Mouse (Mus musculus): ENCODE data around the gene Taf6l. TPM values are rescaled to one million over a fixed set of nuclear protein-coding genes. Genes with fewer than 3 reads are reported as not detected.

Gene Taf6l
- polyA plus RNA-seq, 1 experiment from 2014 or later: 32.6 TPM

GRCm38 (mm10) chr19:8817001-8817400 lies 30.8 kb upstream of the Taf6l start:
- H3K4me3 ChIP-seq: peak overlapping the region; percentile 5; the same call in 1 of the 2 replicates
- no peaks in the 10 kb centered on the region for H3K9me3 ChIP-seq
- no peak overlapping the region for H3K27ac ChIP-seq
- no peak for ATAC-seq (replicated peaks)
- no peaks in the 10 kb centered on the region for H3K27me3 ChIP-seq (replicated peaks)
- 0 out of 2 replicates have a peak overlapping the region, but pooled peaks have one; percentile 2 for H3K9ac ChIP-seq
- H3K4me1 ChIP-seq: peaks cover 44% of the 10 kb centered on the region
- H3K4me2 ChIP-seq: peak overlapping the region; percentile 88
- WGBS: 42% methylated on average over 3 of the region's 3 CpGs
- peaks cover 3% of the 10 kb centered on the region; the same call in 1 of the 2 replicates for H3K36me3 ChIP-seq (replicated peaks)

- H3K4me3 ChIP-seq: no peak overlapping the region
- H3K4me1 ChIP-seq: peaks cover 33% of the 10 kb centered on the region
- no peak overlapping the region for H3K27ac ChIP-seq
- H3K9ac ChIP-seq: peak overlapping the region; percentile 31; the same call in 1 of the 2 replicates
- peaks cover 3% of the 10 kb centered on the region; the same call in 1 of the 2 replicates for H3K36me3 ChIP-seq (replicated peaks)
- H3K9me3 ChIP-seq: no peaks in the 10 kb centered on the region
- no peak for ATAC-seq (replicated peaks)
- WGBS: 69% methylated on average over 11 of the region's 11 CpGs
- no peak overlapping the region for H3K4me2 ChIP-seq
- no peaks in the 10 kb centered on the region for H3K27me3 ChIP-seq (replicated peaks)
These were observed 29.6 kb upstream of the Taf6l start for GRCm38 (mm10) chr19:8815812-8816211.

- H3K9me3 ChIP-seq: no peaks in the 10 kb centered on the region
- H3K4me1 ChIP-seq: peaks cover 18% of the 10 kb centered on the region
- peaks cover 14% of the 10 kb centered on the region for H3K36me3 ChIP-seq (replicated peaks)
- 90% methylated on average over 5 of the region's 5 CpGs for WGBS
- no peak overlapping the region for H3K9ac ChIP-seq
- no peaks in the 10 kb centered on the region for H3K27me3 ChIP-seq (replicated peaks)
- no peak overlapping the region for H3K27ac ChIP-seq
- no peak for ATAC-seq (replicated peaks)
- no peak overlapping the region for H3K4me2 ChIP-seq
- no peak overlapping the region for H3K4me3 ChIP-seq
These were observed 20.6 kb upstream of the Taf6l start for GRCm38 (mm10) chr19:8806810-8807209.

DNA sequence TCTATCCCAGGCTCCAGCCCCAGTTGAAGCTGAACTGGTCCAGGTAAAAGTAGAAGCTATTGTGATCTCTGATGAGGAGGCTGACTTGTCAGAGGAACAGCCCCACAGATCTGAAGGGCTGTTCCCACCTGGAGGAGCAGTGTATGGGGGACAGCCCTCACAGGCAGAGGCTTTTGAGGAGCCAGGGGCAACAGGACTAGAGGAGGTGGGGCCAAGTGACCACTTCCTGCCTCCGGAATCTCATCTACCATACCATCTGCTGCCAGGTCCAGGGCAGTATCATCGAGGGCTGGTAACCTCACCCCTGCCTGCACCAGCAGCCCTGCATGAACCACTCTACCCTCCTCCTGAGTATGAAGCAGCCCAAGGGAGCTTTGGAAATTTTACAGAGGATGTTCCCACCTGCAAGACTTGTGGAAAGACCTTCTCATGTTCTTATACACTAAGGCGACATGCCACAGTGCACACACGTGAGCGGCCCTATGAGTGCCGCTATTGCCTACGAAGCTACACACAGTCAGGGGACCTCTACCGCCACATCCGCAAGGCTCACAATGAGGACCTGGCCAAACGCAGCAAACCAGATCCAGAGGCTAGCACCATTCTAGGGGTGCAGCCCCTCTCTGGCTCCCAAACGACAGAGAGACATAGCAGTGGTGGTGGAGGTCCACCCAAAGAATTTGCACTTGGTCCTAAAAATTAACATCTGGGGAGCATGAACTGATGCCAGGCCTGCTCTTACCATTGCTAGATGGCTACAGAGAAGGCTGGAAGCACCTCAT lies 17.9 kb upstream of the Taf6l start:
- WGBS: 91% methylated on average over 11 of the region's 11 CpGs
- ATAC-seq (replicated peaks): no peak
- H3K9me3 ChIP-seq: no peaks in the 10 kb centered on the region

GRCm38 (mm10) chr19:8803204-8803780 lies 17.1 kb upstream of the Taf6l start:
- Histone ChIP-seq H3K9ac (no peak overlapping the region), H3K9me3 (no peaks in the 10 kb centered on the region), H3K4me1 (peaks cover 28% of the 10 kb centered on the region), H3K27ac (peak overlapping the region; percentile 96), H3K36me3 (replicated peaks) (peaks cover 3% of the 10 kb centered on the region; the same call in 1 of the 2 replicates), H3K4me3 (peak overlapping the region; percentile 67), H3K4me2 (peak overlapping the region; percentile 74), H3K27me3 (replicated peaks) (no peaks in the 10 kb centered on the region)
- ATAC-seq (replicated peaks): no peak
- 85% methylated on average over 9 of the region's 9 CpGs for WGBS

More for the DNA sequence above, 17.9 kb upstream of the Taf6l start:
- Histone ChIP-seq H3K4me2 (no peak overlapping the region), H3K27me3 (replicated peaks) (no peaks in the 10 kb centered on the region), H3K4me1 (peaks cover 21% of the 10 kb centered on the region), H3K4me3 (no peak overlapping the region), H3K9ac (no peak overlapping the region), H3K36me3 (replicated peaks) (peaks cover 7% of the 10 kb centered on the region; the same call in 1 of the 2 replicates), H3K27ac (no peak overlapping the region)

- H3K4me1 ChIP-seq: peaks cover 35% of the 10 kb centered on the region
- ATAC-seq (replicated peaks): peak; percentile 98
- peak within 1 kb of the TSS; percentile 67 for H3K4me3 ChIP-seq
- peak within 1 kb of the TSS; percentile 96 for H3K27ac ChIP-seq
- peak within 1 kb of the TSS; percentile 65 for H3K9ac ChIP-seq
- peak within 1 kb of the TSS; percentile 74 for H3K4me2 ChIP-seq
- no peaks in the 10 kb centered on the region for H3K9me3 ChIP-seq
- H3K27me3 ChIP-seq (replicated peaks): no peaks in the 10 kb centered on the region
- WGBS: under 1% methylated on average over 30 of the region's 30 CpGs
- H3K36me3 ChIP-seq (replicated peaks): peaks cover 3% of the 10 kb centered on the region; the same call in 1 of the 2 replicates
These were observed 16.1 kb upstream of the Taf6l start, which contains the start of gene Zbtb3 for GRCm38 (mm10) chr19:8802130-8802821. Zbtb3 (plus strand) TSS chr19:8802555.

GRCm38 (mm10) chr19:8798947-8799315 lies 12.7 kb upstream of the Taf6l start:
- no peaks in the 10 kb centered on the region for H3K27me3 ChIP-seq (replicated peaks)
- peaks cover 5% of the 10 kb centered on the region for H3K36me3 ChIP-seq (replicated peaks)
- ATAC-seq (replicated peaks): no peak
- H3K9ac ChIP-seq: no peak overlapping the region
- H3K9me3 ChIP-seq: no peaks in the 10 kb centered on the region
- H3K4me2 ChIP-seq: peak overlapping the region; percentile 92
- H3K4me1 ChIP-seq: peaks cover 37% of the 10 kb centered on the region
- peak overlapping the region; percentile 85; the same call in 1 of the 2 replicates for H3K4me3 ChIP-seq
- H3K27ac ChIP-seq: 0 out of 2 replicates have a peak overlapping the region, but pooled peaks have one; percentile 68

DNA sequence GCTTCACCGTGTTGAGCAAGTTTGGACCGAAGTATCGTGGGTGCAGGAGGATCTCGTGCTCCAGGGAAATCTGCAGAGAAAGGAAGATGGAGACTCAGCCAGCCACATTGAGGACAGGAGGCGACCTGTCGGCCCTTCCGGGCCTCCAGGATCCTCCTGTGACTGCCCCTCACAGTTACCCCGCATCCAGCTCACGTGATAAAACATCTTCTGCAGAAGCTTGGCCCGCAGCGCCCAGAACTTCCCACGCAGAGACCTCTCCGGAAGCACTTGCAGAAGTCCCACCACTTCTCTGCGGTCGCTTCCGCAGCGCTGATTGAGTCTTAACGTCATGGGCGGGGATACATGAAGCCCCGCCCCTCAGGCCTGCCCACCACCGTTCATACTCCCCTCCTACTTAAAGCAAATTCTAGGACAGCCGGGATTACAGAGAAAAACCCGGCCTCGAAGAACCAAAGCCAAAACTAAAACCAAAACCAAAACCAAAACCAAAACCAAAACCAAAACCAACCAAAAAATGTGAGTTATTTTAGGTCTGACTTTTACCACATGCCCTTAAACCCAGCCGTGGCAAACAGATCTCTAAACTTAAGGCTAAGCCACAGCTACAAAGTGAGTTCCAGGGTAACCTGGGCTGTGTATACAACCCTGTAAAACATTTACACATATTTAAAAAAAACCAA lies 12.2 kb upstream of the Taf6l start, which contains the start of gene Polr2g:
Polr2g (minus strand) TSS at position 314 of the 683 bp plus-strand sequence.
- Histone ChIP-seq H3K4me1 (peaks cover 31% of the 10 kb centered on the region), H3K36me3 (replicated peaks) (peaks cover 10% of the 10 kb centered on the region), H3K9me3 (no peaks in the 10 kb centered on the region), H3K4me2 (peak within 1 kb of the TSS; percentile 92), H3K9ac (peak within 1 kb of the TSS; percentile 65), H3K27ac (peak within 1 kb of the TSS; percentile 68), H3K4me3 (peak within 1 kb of the TSS; percentile 85), H3K27me3 (replicated peaks) (no peaks in the 10 kb centered on the region)
- ATAC-seq (replicated peaks): peak; percentile 70
- 2% methylated on average over 25 of the region's 25 CpGs for WGBS

GRCm38 (mm10) chr19:8790171-8790570 lies 4.0 kb upstream of the Taf6l start:
- ATAC-seq (replicated peaks): no peak
- no peak overlapping the region for H3K9ac ChIP-seq

GRCm38 (mm10) chr19:8789171-8789570 lies 3.0 kb upstream of the Taf6l start:
- Histone ChIP-seq H3K4me3 (no peak overlapping the region), H3K27ac (peak overlapping the region; percentile 43), H3K9me3 (no peaks in the 10 kb centered on the region), H3K4me1 (peaks cover 25% of the 10 kb centered on the region), H3K27me3 (replicated peaks) (no peaks in the 10 kb centered on the region), H3K4me2 (no peak overlapping the region), H3K9ac (0 out of 2 replicates have a peak overlapping the region, but pooled peaks have one; percentile 17), H3K36me3 (replicated peaks) (peaks cover 18% of the 10 kb centered on the region)
- ATAC-seq (replicated peaks): no peak
- WGBS: 31% methylated on average over 1 of the region's 1 CpGs

More at GRCm38 (mm10) chr19:8790171-8790570, 4.0 kb upstream of the Taf6l start:
- H3K27ac ChIP-seq: no peak overlapping the region
- no peak overlapping the region for H3K4me3 ChIP-seq
- H3K4me2 ChIP-seq: no peak overlapping the region
- H3K27me3 ChIP-seq (replicated peaks): no peaks in the 10 kb centered on the region
- peaks cover 19% of the 10 kb centered on the region for H3K4me1 ChIP-seq
- peaks cover 20% of the 10 kb centered on the region for H3K36me3 ChIP-seq (replicated peaks)
- WGBS: 83% methylated on average over 7 of the region's 7 CpGs
- no peaks in the 10 kb centered on the region for H3K9me3 ChIP-seq

- Histone ChIP-seq H3K4me2 (no peak overlapping the region), H3K9ac (no peak overlapping the region), H3K27ac (peak overlapping the region; percentile 43), H3K36me3 (replicated peaks) (peaks cover 12% of the 10 kb centered on the region), H3K9me3 (no peaks in the 10 kb centered on the region), H3K27me3 (replicated peaks) (no peaks in the 10 kb centered on the region), H3K4me1 (peaks cover 25% of the 10 kb centered on the region), H3K4me3 (no peak overlapping the region)
- 12% methylated on average over 3 of the region's 3 CpGs for WGBS
- ATAC-seq (replicated peaks): no peak
These were observed 2.3 kb upstream of the Taf6l start for GRCm38 (mm10) chr19:8788521-8788920.

Data from midbrain, embryonic 15.5 days (tissue).